Mouse (Mus musculus): ENCODE measurements around the gene Slc7a12.

Gene Slc7a12

DNA sequence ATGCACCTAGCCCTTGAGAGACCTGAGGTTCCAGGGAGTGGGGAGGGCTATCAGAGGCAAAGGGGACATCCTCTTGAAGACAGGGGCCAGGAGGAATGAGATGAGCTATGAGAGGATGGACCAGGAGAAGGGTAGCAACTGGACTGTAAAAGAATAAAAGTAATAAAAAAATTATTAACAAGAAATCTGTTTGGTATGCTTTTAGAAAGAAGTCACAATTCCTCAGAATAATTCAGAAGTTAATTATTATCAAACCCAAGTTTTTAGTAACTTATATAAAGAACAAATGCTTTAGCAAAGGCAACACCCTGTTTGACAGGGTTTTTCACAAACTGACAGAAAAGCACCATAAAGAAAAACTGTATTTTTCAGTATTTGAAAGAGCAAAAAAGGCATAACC lies at the start of gene Slc7a12:
Gene Slc7a12, plus strand, starts transcription at position 301 of the 400 bp plus-strand sequence.
- no peak for DNase-seq (ENCODE audit: low read depth, low spot score)

DNA sequence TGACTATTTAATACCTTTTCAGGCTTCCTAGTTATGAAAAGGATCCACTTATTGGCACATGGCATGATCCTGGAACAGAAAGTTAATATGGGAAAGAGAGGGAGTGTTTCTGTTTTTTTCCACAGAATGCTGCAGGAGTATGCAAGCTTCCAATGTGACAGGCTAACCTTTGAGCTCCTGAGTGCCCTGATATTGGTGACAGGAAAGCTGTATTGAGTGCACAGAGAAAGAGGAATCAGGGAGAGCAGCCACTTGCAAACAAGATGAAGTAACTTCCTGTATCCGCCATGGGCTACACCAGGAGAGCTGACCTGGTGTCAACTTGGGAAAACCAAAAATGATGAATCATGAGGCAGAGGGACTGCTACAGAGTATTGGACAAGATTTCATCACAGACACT lies 48.1 kb upstream of the Slc7a12 start:
- DNase-seq (ENCODE audit: low read depth, low spot score): no peak

DNA sequence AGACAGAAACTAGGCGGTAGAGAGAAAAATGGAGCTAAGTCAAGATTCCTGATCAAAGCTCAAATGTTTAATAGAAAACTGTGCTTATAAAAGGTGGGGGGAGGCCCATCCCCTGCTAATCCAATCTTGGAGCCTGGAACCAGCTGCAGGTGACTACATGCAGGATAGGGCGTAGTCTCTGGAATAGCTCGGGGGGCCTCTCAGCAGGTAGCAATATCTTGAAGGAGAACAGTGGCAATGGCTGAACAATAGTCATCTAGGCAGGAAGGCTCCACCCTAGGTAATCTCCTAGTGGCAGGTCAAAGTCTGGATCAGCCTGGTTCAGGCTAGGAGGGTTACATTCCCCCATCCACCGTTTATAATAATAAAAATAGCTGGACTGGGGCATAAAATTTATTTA lies 34.5 kb upstream of the Slc7a12 start:
- DNase-seq (ENCODE audit: low read depth, low spot score): no peak

GRCm38 (mm10) chr3:14446691-14447090 lies 33.8 kb upstream of the Slc7a12 start:
- DNase-seq (ENCODE audit: low read depth, low spot score): no peak

All from retina, postnatal 7 days (tissue).